Mouse (Mus musculus): ENCODE data around the gene Pradc1.
"Not testable (repeated sequence)": the region's sequence is repeated elsewhere in the genome, so short reads cannot be mapped to it uniquely, and the experiment has no call there.

Gene Pradc1

GRCm38 (mm10) chr6:85450697-85451663 is 790 bp downstream of the Pradc1 start, which contains the start of gene Cct7:
Cct7 (plus strand) TSS chr6:85451514.
- DNase-seq (ENCODE audit: low read depth, low spot score) = peak; percentile 98

DNA sequence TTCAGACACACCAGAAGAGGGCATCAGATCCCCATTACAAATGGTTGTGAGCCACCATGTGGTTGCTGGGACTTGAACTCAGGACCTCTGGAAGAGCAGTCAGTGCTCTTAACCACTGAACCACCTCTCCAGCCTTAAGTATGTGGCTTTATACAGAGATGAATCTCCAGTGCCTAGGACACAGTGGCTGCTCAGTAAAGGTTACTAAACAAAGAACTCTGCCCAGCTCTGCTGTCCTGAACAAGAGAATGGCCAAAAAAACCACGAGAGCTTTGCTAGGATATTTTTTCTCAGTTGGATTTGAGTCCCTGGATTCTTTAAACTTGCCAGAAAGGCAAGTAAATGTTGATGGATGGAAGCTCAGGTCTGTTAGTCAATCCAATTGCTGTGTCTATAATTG is 1.6 kb downstream of the Pradc1 start:
- DNase-seq (ENCODE audit: low read depth, low spot score) = not testable (repeated sequence)

GRCm38 (mm10) chr6:85447351-85447750 is 4.4 kb downstream of the Pradc1 start:
- DNase-seq (ENCODE audit: low read depth, low spot score) = no peak

GRCm38 (mm10) chr6:85445286-85445685 is 6.5 kb downstream of the Pradc1 start:
- no peak for DNase-seq (ENCODE audit: low read depth, low spot score)

GRCm38 (mm10) chr6:85444266-85444965 is 7.4 kb downstream of the Pradc1 start:
- no peak for DNase-seq (ENCODE audit: low read depth, low spot score)

DNA sequence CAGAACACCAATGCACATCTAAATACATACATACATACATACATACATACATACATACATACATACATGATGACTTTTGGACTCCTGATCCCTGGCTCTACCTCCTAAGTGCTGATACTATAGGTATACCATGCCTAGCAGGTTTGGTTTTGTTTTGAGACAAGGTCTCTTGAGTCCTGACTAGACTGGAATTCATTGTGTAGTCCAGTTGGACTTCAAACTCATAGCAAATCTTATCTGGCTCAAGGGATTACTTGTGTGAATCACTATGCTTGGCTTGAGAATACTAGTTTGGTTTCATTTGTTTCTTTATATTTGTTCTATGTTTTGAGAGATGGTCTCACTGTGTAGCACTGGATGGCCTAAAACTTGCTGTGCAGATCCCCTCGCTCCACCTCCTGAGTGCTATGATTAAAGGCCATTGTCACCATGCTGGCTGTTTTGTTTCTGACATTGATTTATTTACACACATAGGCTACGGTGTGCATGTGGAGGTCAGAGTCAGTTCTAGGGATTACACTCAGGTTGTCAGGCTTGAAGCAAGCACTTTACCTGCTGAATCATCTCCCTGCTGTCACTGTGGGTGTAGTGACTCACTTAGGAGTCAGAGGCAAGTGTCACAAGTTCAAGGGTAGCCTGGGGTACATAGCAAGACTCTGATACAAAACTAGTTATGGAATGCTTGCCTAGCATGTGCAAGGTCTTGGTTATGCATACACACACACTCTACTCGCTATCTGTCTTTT is 8.1 kb downstream of the Pradc1 start:
- no peak for DNase-seq (ENCODE audit: low read depth, low spot score)

- no peak for DNase-seq (ENCODE audit: low read depth, low spot score)
These were observed 10.6 kb downstream of the Pradc1 start for GRCm38 (mm10) chr6:85441142-85441541.

- DNase-seq (ENCODE audit: low read depth, low spot score) = no peak
These were observed 15.1 kb downstream of the Pradc1 start for GRCm38 (mm10) chr6:85436631-85437030.

GRCm38 (mm10) chr6:85436204-85436603 is 15.6 kb downstream of the Pradc1 start:
- no peak for DNase-seq (ENCODE audit: low read depth, low spot score)

GRCm38 (mm10) chr6:85433865-85434264 is 17.9 kb downstream of the Pradc1 start:
- no peak for DNase-seq (ENCODE audit: low read depth, low spot score)

DNA sequence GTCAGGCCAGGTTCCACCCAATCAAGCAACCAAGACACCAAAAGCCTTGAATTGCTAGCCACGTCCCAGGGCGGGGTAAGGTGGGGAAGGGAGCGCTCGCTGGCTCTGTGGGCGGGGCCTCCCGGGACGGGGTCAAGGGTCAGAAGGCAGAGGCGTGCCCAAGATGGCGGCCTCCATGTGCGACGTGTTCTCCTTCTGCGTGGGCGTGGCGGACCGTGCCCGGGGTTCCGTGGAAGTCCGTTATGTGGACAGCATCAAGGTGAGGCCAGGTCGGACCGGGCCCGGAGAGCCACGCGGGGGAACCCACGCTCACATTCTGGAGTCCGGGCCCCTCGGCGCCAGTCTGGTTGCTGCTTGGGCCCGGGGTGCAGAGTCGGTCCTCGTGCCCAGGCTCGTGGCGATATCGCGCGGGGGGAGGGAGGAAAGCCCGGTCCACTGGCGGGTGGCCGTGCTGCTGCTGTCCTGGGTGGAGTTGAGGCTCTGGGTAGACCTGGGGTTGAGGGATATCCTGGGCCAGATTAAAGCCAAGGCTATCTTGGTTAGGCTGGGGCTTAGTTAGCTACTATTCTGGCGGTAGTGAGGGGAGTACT is 19.8 kb downstream of the Pradc1 start, which contains the start of gene Smyd5:
Smyd5 (plus strand) TSS at position 148 of the 590 bp plus-strand sequence.
- DNase-seq (ENCODE audit: low read depth, low spot score) = peak; percentile 42

GRCm38 (mm10) chr6:85431274-85431841 is 20.4 kb downstream of the Pradc1 start:
- no peak for DNase-seq (ENCODE audit: low read depth, low spot score)

GRCm38 (mm10) chr6:85423836-85424379 is 27.9 kb downstream of the Pradc1 start, which contains the start of gene Noto:
Noto (plus strand) TSS chr6:85423886.
- no peak for DNase-seq (ENCODE audit: low read depth, low spot score)

GRCm38 (mm10) chr6:85419150-85419549 is 32.6 kb downstream of the Pradc1 start:
- DNase-seq (ENCODE audit: low read depth, low spot score) = no peak

GRCm38 (mm10) chr6:85415829-85416228 is 35.9 kb downstream of the Pradc1 start:
- DNase-seq (ENCODE audit: low read depth, low spot score) = no peak

DNA sequence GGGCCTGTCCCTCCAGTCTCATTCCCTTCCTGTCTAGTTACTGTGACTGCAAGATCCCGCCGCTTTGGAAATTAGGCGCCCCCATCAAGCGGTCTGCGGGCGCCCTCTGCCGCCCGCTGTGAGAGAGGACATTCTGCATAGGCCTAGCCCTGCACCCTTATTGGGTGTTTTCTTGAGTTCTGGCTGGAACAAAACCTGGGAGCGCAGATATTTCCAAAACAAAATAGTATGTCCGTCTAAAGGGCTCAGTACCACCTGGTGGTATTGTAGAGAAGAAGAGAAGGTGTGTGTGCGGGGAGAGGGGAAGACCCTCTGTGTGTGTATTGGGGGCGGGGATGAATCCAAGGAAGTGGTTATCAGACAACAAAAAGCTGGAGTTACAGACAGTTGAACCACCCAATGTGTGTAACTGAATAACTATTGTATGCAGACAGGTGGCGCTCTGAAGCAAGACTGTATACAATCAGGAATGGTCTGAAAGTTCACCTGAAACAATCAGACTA is 40.9 kb downstream of the Pradc1 start:
- DNase-seq (ENCODE audit: low read depth, low spot score) = peak; percentile 68

GRCm38 (mm10) chr6:85409003-85409402 is 42.8 kb downstream of the Pradc1 start:
- peak; percentile 62 for DNase-seq (ENCODE audit: low read depth, low spot score)

GRCm38 (mm10) chr6:85403039-85403438 is 48.7 kb downstream of the Pradc1 start:
- DNase-seq (ENCODE audit: low read depth, low spot score) = no peak

- DNase-seq (ENCODE audit: low read depth, low spot score) = no peak
These were observed 49.2 kb downstream of the Pradc1 start for GRCm38 (mm10) chr6:85402613-85403012.

GRCm38 (mm10) chr6:85399715-85400114 is 52.1 kb downstream of the Pradc1 start:
- DNase-seq (ENCODE audit: low read depth, low spot score) = no peak
